Mouse (Mus musculus) forebrain, embryonic 14.5 days (tissue): ENCODE data around the gene Itgb1. TPM values are rescaled to one million over a fixed set of nuclear protein-coding genes. Genes with fewer than 3 reads are reported as not detected.

Source experiments
- ATAC-seq: fragments of 200-750 bp; cut with Nextera tagmentation; 2 replicates; pipeline ENCODE4 v1.8.0; 2017; ENCODE audit warnings: mild to moderate bottlenecking, moderate library complexity
- DNase-seq: peaks from one replicate; pipeline ENCODE4 v3.0.0-alpha.2; 2015; ENCODE audit warnings: low spot score
- H3K27ac ChIP-seq: fragments of 300-500 bp; sonication (generic); 2 replicates; pipeline ENCODE4 v1.5.1; 2014; ENCODE audit warnings: low read depth, mild to moderate bottlenecking, control low read depth, low read length, moderate library complexity
- H3K27me3 ChIP-seq: fragments of 300-500 bp; sonication (generic); replicated peaks from 2 replicates; pipeline ENCODE4 v1.6.1; 2014; ENCODE audit warnings: low read length, control low read depth, mixed read lengths; ENCODE audit not compliant: control insufficient read depth, insufficient read depth
- H3K36me3 ChIP-seq: fragments of 300-500 bp; sonication (generic); 2 replicates; pipeline ENCODE4 v1.6.1; 2014; ENCODE audit warnings: low read length, control low read depth; ENCODE audit not compliant: control insufficient read depth, insufficient read depth
- H3K4me1 ChIP-seq: fragments of 300-500 bp; sonication (generic); 2 replicates; pipeline ENCODE4 v1.6.1; 2014; ENCODE audit warnings: antibody characterized with exemption, low read length, control low read depth; ENCODE audit not compliant: control insufficient read depth, insufficient read depth
- H3K4me2 ChIP-seq: fragments of 300-500 bp; sonication (generic); 2 replicates; pipeline ENCODE4 v1.6.1; 2014; ENCODE audit warnings: mild to moderate bottlenecking, control low read depth, low read length
- H3K4me3 ChIP-seq: fragments of 300-500 bp; sonication (generic); 2 replicates; pipeline ENCODE4 v1.5.1; 2014; ENCODE audit warnings: low read depth, low read length, control low read depth
- H3K9ac ChIP-seq: fragments of 300-500 bp; sonication (generic); 2 replicates; pipeline ENCODE4 v1.6.1; 2014; ENCODE audit warnings: mild to moderate bottlenecking, low read length, control low read depth, moderate library complexity
- H3K9me3 ChIP-seq: fragments of 300-500 bp; sonication (generic); replicated peaks from 2 replicates; pipeline ENCODE4 v1.6.1; 2016; ENCODE audit warnings: low read length, control low read depth, mixed read lengths; ENCODE audit not compliant: control insufficient read depth
- WGBS: fragments of 180-500 bp; shearing (Covaris S2); extraction: QIAGEN DNeasy Blood & Tissue Kit; methylation state at CpG from one replicate; pipeline ENCODE4 v1.1.7; 2014; 5-methylcytosine and 5-hydroxymethylcytosine counted together
- polyA plus RNA-seq: library from polyadenylated mRNA; unstranded; fragments of >200 nt; fragmentation: Nextera tagmentation; extraction: Ambion mirVana; gene quantifications from 2 replicates; pipeline ENCODE4 v1.2.1, GENCODE M21; 2014

Gene Itgb1
- polyA plus RNA-seq, 1 experiment from 2014 or later, result 95.1 TPM

GRCm38 (mm10) chr8:128654365-128655099, 30.9 kb upstream of the Itgb1 start:
- peak; percentile 71 for DNase-seq
- ATAC-seq, result peak; percentile 85

GRCm38 (mm10) chr8:128662144-128662543, 23.3 kb upstream of the Itgb1 start:
- H3K4me3 ChIP-seq, result no peak overlapping the region
- H3K9me3 ChIP-seq, result no peaks in the 10 kb centered on the region
- H3K4me1 ChIP-seq, result no peaks in the 10 kb centered on the region
- H3K4me2 ChIP-seq, result no peak overlapping the region
- H3K27ac ChIP-seq, result no peak overlapping the region
- no peak overlapping the region for H3K9ac ChIP-seq
- no peaks in the 10 kb centered on the region for H3K27me3 ChIP-seq
- no peaks in the 10 kb centered on the region for H3K36me3 ChIP-seq
- 71% methylated on average over 3 of the region's 3 CpGs for WGBS
- DNase-seq (no peak), ATAC-seq (no peak)

More at GRCm38 (mm10) chr8:128654365-128655099, 30.9 kb upstream of the Itgb1 start:
- Histone ChIP-seq H3K27me3 (no peaks in the 10 kb centered on the region), H3K27ac (peak overlapping the region; percentile 2; the same call in 1 of the 2 replicates), H3K9ac (peak overlapping the region; percentile 32), H3K4me3 (peak overlapping the region; percentile 11; the same call in 1 of the 2 replicates), H3K36me3 (no peaks in the 10 kb centered on the region), H3K9me3 (no peaks in the 10 kb centered on the region), H3K4me2 (peak overlapping the region; percentile 42), H3K4me1 (peaks cover 3% of the 10 kb centered on the region)
- WGBS, result 3% methylated on average over 16 of the region's 16 CpGs

GRCm38 (mm10) chr8:128662696-128663095, 22.8 kb upstream of the Itgb1 start:
- Histone ChIP-seq H3K9me3 (no peaks in the 10 kb centered on the region), H3K27me3 (no peaks in the 10 kb centered on the region), H3K36me3 (no peaks in the 10 kb centered on the region), H3K27ac (no peak overlapping the region), H3K4me2 (no peak overlapping the region), H3K4me3 (no peak overlapping the region), H3K4me1 (no peaks in the 10 kb centered on the region), H3K9ac (no peak overlapping the region)
- WGBS, result 95% methylated on average over 2 of the region's 2 CpGs
- ATAC-seq, result no peak
- DNase-seq, result no peak

GRCm38 (mm10) chr8:128663106-128663505, 22.3 kb upstream of the Itgb1 start:
- no peaks in the 10 kb centered on the region for H3K4me1 ChIP-seq
- ATAC-seq (no peak), DNase-seq (no peak)
- H3K4me3 ChIP-seq, result no peak overlapping the region
- H3K36me3 ChIP-seq, result no peaks in the 10 kb centered on the region
- no peak overlapping the region for H3K9ac ChIP-seq
- no peaks in the 10 kb centered on the region for H3K9me3 ChIP-seq
- H3K4me2 ChIP-seq, result no peak overlapping the region
- WGBS, result 76% methylated on average over 2 of the region's 2 CpGs
- no peak overlapping the region for H3K27ac ChIP-seq
- H3K27me3 ChIP-seq, result no peaks in the 10 kb centered on the region

GRCm38 (mm10) chr8:128666576-128667263, 18.7 kb upstream of the Itgb1 start:
- ATAC-seq (no peak), DNase-seq (no peak)
- Histone ChIP-seq H3K4me3 (no peak overlapping the region), H3K4me1 (no peaks in the 10 kb centered on the region), H3K9me3 (no peaks in the 10 kb centered on the region), H3K36me3 (no peaks in the 10 kb centered on the region), H3K27me3 (no peaks in the 10 kb centered on the region), H3K27ac (no peak overlapping the region), H3K4me2 (no peak overlapping the region), H3K9ac (no peak overlapping the region)
- WGBS, result 82% methylated on average over 4 of the region's 4 CpGs

- no peak overlapping the region for H3K4me2 ChIP-seq
- WGBS, result 93% methylated on average over 1 of the region's 1 CpGs
- no peak for ATAC-seq
Measured at GRCm38 (mm10) chr8:128671813-128672212, 13.6 kb upstream of the Itgb1 start.

GRCm38 (mm10) chr8:128672441-128672840, 13.0 kb upstream of the Itgb1 start:
- ATAC-seq, result no peak
- Histone ChIP-seq H3K27ac (no peak overlapping the region), H3K9me3 (no peaks in the 10 kb centered on the region), H3K4me3 (no peak overlapping the region), H3K27me3 (no peaks in the 10 kb centered on the region), H3K4me2 (no peak overlapping the region), H3K9ac (no peak overlapping the region), H3K4me1 (no peaks in the 10 kb centered on the region), H3K36me3 (no peaks in the 10 kb centered on the region)
- DNase-seq, result no peak
- 87% methylated on average over 2 of the region's 2 CpGs for WGBS

More at GRCm38 (mm10) chr8:128671813-128672212, 13.6 kb upstream of the Itgb1 start:
- Histone ChIP-seq H3K27me3 (no peaks in the 10 kb centered on the region), H3K27ac (no peak overlapping the region), H3K4me3 (no peak overlapping the region), H3K9ac (no peak overlapping the region), H3K9me3 (no peaks in the 10 kb centered on the region), H3K36me3 (no peaks in the 10 kb centered on the region), H3K4me1 (no peaks in the 10 kb centered on the region)
- no peak for DNase-seq

GRCm38 (mm10) chr8:128672950-128673349, 12.5 kb upstream of the Itgb1 start:
- DNase-seq (no peak), ATAC-seq (no peak)
- no peak overlapping the region for H3K4me3 ChIP-seq
- H3K27ac ChIP-seq, result no peak overlapping the region
- no peak overlapping the region for H3K4me2 ChIP-seq
- no peaks in the 10 kb centered on the region for H3K9me3 ChIP-seq
- no peaks in the 10 kb centered on the region for H3K27me3 ChIP-seq
- H3K4me1 ChIP-seq, result no peaks in the 10 kb centered on the region
- no peaks in the 10 kb centered on the region for H3K36me3 ChIP-seq
- no peak overlapping the region for H3K9ac ChIP-seq
- 86% methylated on average over 1 of the region's 1 CpGs for WGBS
